Mouse (Mus musculus): ENCODE measurements around the gene Bpifb2. TPM values are rescaled to one million over a fixed set of nuclear protein-coding genes. Genes with fewer than 3 reads are reported as not detected.

The Bpifb2 gene
- polyA plus RNA-seq, 1 experiment from 2014 or later = not detected

DNA sequence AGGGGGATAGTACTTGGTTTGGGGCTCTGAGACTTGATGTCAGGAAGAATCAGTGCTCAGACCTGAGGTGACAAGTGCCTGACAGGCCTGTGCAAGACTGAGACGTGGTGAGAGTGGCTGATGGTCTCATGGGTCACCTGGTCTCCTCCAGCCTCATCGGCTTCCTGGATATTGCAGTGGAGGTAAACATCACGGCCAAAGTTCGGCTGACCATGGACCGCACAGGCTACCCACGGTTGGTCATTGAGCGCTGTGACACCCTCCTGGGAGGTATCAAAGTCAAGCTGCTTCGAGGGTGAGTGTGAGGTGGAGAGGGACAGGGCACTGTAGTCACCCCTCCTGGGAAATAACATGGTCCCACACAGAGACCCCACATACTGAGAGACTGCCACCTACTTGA, 69.7 kb downstream of the Bpifb2 start:
- H3K4me1 ChIP-seq (replicated peaks; ENCODE audit: control insufficient read depth, insufficient read depth, low read length) = no peaks in the 10 kb centered on the region
- TF ChIP-seq CTCF (IDR thresholded peaks at IDR 0.05; ENCODE audit: low read depth) = no peak
- ATAC-seq = no peak
- WGBS = 75% methylated on average over 8 of the region's 8 CpGs
- no peak overlapping the region for H3K4me2 ChIP-seq (replicated peaks; ENCODE audit: low read depth)
- H3K9me3 ChIP-seq (ENCODE audit: control insufficient read depth) = no peaks in the 10 kb centered on the region
- no peak overlapping the region for H3K27ac ChIP-seq (ENCODE audit: low read depth, low read length)
- no peak overlapping the region for H3K4me3 ChIP-seq (ENCODE audit: low read depth, low read length)
- H3K27me3 ChIP-seq (replicated peaks; ENCODE audit: control insufficient read depth, insufficient read depth, low read length) = 0 out of 2 replicates have a peak, but pooled peaks cover 3% of the 10 kb centered on the region
- no peaks in the 10 kb centered on the region for H3K36me3 ChIP-seq (ENCODE audit: control insufficient read depth, insufficient read depth)
- no peak overlapping the region for H3K9ac ChIP-seq (ENCODE audit: low read depth, low read length)

Other genes starting within 250 kb of the Bpifb2 start
- 74.8 and 84.7 TPM in 2 replicates for gene Commd7, start 242.3 kb upstream of the Bpifb2 start, polyA plus RNA-seq (2015; fragmentation: Nextera tagmentation; extraction: Ambion mirVana)
- 2.9 and 3.0 TPM in 2 replicates for gene Dnmt3b, start 225.6 kb upstream of the Bpifb2 start, polyA plus RNA-seq (2015; fragmentation: Nextera tagmentation; extraction: Ambion mirVana)
- gene Dnmt3c, start 178.4 kb upstream of the Bpifb2 start, polyA plus RNA-seq (2015; fragmentation: Nextera tagmentation; extraction: Ambion mirVana) = not detected in 2 replicates
- gene Mapre1, start 133.8 kb upstream of the Bpifb2 start, polyA plus RNA-seq (2015; fragmentation: Nextera tagmentation; extraction: Ambion mirVana) = 144 and 149 TPM in 2 replicates
- 0.04 and 0.13 TPM in 2 replicates for gene Efcab8, start 95.1 kb upstream of the Bpifb2 start, polyA plus RNA-seq (2015; fragmentation: Nextera tagmentation; extraction: Ambion mirVana)
- gene Sun5, start 4.0 kb upstream of the Bpifb2 start, polyA plus RNA-seq (2015; fragmentation: Nextera tagmentation; extraction: Ambion mirVana) = not detected in 2 replicates
- not detected in 2 replicates for gene Bpifb6, start 25.3 kb downstream of the Bpifb2 start, polyA plus RNA-seq (2015; fragmentation: Nextera tagmentation; extraction: Ambion mirVana)
- gene Bpifb3, start 43.2 kb downstream of the Bpifb2 start, polyA plus RNA-seq (2015; fragmentation: Nextera tagmentation; extraction: Ambion mirVana) = not detected in 2 replicates
- not detected in 2 replicates for gene Bpifb4, start 63.2 kb downstream of the Bpifb2 start, polyA plus RNA-seq (2015; fragmentation: Nextera tagmentation; extraction: Ambion mirVana)
- not detected in 2 replicates for gene Bpifa6, start 99.9 kb downstream of the Bpifb2 start, polyA plus RNA-seq (2015; fragmentation: Nextera tagmentation; extraction: Ambion mirVana)
- not detected in 2 replicates for gene Bpifa2, start 133.2 kb downstream of the Bpifb2 start, polyA plus RNA-seq (2015; fragmentation: Nextera tagmentation; extraction: Ambion mirVana)

Measured in intestine, postnatal 0 days (tissue).